Mouse (Mus musculus) small intestine, adult 2 months (tissue): Measurements from ENCODE around the gene Plxdc2.

Experiments used
- CTCF ChIP-seq: fragments of 200-500 bp; IDR thresholded peaks from 2 replicates; pipeline ENCODE4 v1.5.1; 2012; ENCODE audit warnings: low read depth, mild to moderate bottlenecking, control low read depth, inconsistent platforms, low read length, moderate library complexity, mixed read lengths; ENCODE audit not compliant: insufficient replicate concordance, insufficient read length; ENCODE audit errors: extremely low read depth
- POLR2A ChIP-seq: fragments of 200-500 bp; IDR thresholded peaks from 2 replicates; pipeline ENCODE4 v1.6.1; 2012; ENCODE audit warnings: low read depth, mild to moderate bottlenecking, control low read depth, inconsistent platforms, low read length, moderate library complexity

DNA sequence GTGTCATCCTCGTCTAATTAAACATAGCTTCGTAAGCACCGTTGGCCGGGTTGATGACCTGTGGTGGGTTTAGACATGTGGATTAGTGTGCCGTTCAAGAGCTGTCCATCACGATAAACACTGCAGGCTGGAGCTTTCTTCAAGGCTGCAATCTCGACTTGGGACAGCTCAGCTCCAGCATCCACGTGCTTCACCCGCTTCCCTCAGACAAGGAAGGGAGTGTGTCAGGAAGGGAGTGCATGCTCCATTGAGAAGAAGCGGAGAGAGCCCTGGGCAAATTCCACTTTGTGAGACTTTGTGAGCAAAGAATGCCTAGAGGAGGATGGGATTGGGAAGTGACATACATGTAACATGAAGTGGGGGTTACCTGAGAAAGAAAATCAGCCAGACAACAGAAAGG is 42.8 kb downstream of the Plxdc2 start:
- TF ChIP-seq POLR2A (no peak), CTCF (no peak)
